Mouse (Mus musculus): ENCODE results near the gene Recql. TPM values are rescaled to one million over a fixed set of nuclear protein-coding genes. Genes with fewer than 3 reads are reported as not detected.

The Recql gene
- total RNA-seq, 1 experiment from 2014 or later = 54.6 TPM

DNA sequence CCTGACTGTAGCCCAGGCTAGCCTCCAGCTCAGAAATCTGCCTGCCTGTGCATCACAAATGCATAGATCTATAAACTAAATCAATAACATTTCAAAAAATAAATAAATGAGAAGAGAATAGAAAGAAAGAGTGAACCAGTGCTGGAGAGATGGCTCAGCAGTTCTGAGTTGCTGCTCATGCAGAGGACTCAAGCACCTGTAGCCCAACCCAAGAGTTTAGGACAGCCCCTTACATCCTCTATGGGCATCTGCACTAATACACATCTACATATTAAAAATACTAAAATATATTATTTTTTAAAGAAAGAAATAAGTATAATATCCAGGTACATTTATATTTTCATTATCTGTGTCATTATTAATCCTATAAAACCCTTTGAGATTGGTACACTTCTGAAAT lies 81.8 kb downstream of the Recql start:
- ATAC-seq (replicated peaks; ENCODE audit: insufficient number of reproducible peaks, low FRiP score, low TSS enrichment, poor library complexity, severe bottlenecking) = no peak

Other genes with a start within 250 kb of the Recql start
- not detected in 3 replicates for gene Slco1a6, start 178.6 kb downstream of the Recql start, total RNA-seq (2017)
- not detected in 3 replicates for gene Iapp, start 88.7 kb downstream of the Recql start, total RNA-seq (2017)
- not detected in 3 replicates for gene Slco1a5, start 64.1 kb downstream of the Recql start, total RNA-seq (2017)
- 22.0 to 38.2 TPM (median 30.7 TPM) in 3 replicates for gene Pyroxd1, start 41.4 kb downstream of the Recql start, total RNA-seq (2017)
- gene Golt1b, start 134 bp upstream of the Recql start, total RNA-seq (2017) = 18.7 to 31.3 TPM (median 30.3 TPM) in 3 replicates
- 0.58 TPM in 1 of 3 replicates, not detected in the others for gene Spx, start 26.4 kb upstream of the Recql start, total RNA-seq (2017)
- not detected in 3 replicates for gene Gys2, start 86.0 kb upstream of the Recql start, total RNA-seq (2017)
- 3.5 to 10.0 TPM (median 5.1 TPM) in 3 replicates for gene Ldhb, start 120.9 kb upstream of the Recql start, total RNA-seq (2017)
- gene Kcnj8, start 184.5 kb upstream of the Recql start, total RNA-seq (2017) = 19.0 to 39.8 TPM (median 23.1 TPM) in 3 replicates